Mouse (Mus musculus): ENCODE data around the gene Hbb-bt. TPM values are rescaled to one million over a fixed set of nuclear protein-coding genes. Genes with fewer than 3 reads are reported as not detected.
"Not testable (repeated sequence)": the region's sequence is repeated elsewhere in the genome, so short reads cannot be mapped to it uniquely, and the experiment has no call there.

Gene Hbb-bt
- total and polyA plus RNA-seq, 3 experiments: 0.42 to 5.6 (median 4.3) TPM

GRCm38 (mm10) chr7:103808971-103809800 lies 4.6 kb downstream of the Hbb-bt start:
- Histone ChIP-seq H3K4me2 (ENCODE audit: insufficient read depth, low read depth, poor library complexity, severe bottlenecking) (no peak overlapping the region), H3K9ac (ENCODE audit: insufficient read depth, low read depth) (no peak overlapping the region), H3K79me2 (replicated peaks; ENCODE audit: control insufficient read depth, extremely low read depth, insufficient read depth, poor library complexity, severe bottlenecking) (no peaks in the 10 kb centered on the region), H3K36me3 (replicated peaks in 1 of 2; ENCODE audit: control insufficient read depth in 1 of 2, insufficient read depth in 1 of 2, low read length in 1 of 2) (no peaks in the 10 kb centered on the region), H3K27ac (ENCODE audit: insufficient read depth, low read depth) (no peak overlapping the region), H3K27me3 (replicated peaks) (no peaks in the 10 kb centered on the region), H3K4me3 (replicated peaks in 1 of 3; ENCODE audit: low read depth in 2 of 3, low read length in 2 of 3, poor library complexity in 1 of 3) (no peak overlapping the region), H3K4me1 (ENCODE audit: control insufficient read depth in 1 of 2, insufficient read depth in 2 of 2) (peaks cover 2 to 42% of the 10 kb centered on the region in 2 experiments; a peak in 3 of 4 replicates), H3K9me3 (replicated peaks; ENCODE audit: low read length) (no peaks in the 10 kb centered on the region)
- DNase-seq (ENCODE audit: extremely low read depth): no peak
- in situ Hi-C loops (cut with MboI; ENCODE audit: low pct_ligation_motif_present, low pct_unique_long_range_greater_than_20kb, low sequenced_read_pairs) (no loop called here), dilution Hi-C loops (cut with MboI; ENCODE audit: extremely low pct_ligation_motif_present, extremely low pct_unique_long_range_greater_than_20kb, low sequenced_read_pairs) (no loop called here)
- TF ChIP-seq RAD21 (IDR thresholded peaks at IDR 0.05; ENCODE audit: low read depth, low read length): no peak
- TF ChIP-seq USF1 (IDR thresholded peaks at IDR 0.05; ENCODE audit: low read depth, low read length): no peak
- no peak for TF ChIP-seq MAX (IDR thresholded peaks at IDR 0.05; ENCODE audit: low read length)
- no peak for TF ChIP-seq ELF1 (IDR thresholded peaks at IDR 0.05; ENCODE audit: low read depth, low read length)

DNA sequence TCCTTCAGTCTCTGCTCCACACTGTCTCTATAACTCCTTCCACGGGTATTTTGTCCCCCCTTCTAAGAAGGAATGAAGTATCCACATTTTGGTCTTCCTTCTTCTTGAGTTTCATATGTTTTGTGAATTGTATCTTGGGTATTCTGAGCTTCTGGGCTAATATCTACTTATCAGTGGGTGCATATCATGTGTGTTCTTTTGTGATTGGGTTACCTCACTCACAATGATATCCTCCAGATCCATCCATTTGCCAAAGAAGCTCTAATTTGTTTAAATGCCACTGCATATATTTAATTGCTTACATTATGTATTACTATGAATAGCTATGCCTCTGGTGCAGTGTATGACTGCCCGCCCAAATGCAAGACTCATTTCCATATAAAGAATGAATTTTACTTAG lies 5.7 kb downstream of the Hbb-bt start:
- H3K36me3 ChIP-seq (replicated peaks in 1 of 2; ENCODE audit: control insufficient read depth in 1 of 2, insufficient read depth in 1 of 2, low read length in 1 of 2); H3K27me3 ChIP-seq (replicated peaks); H3K79me2 ChIP-seq (replicated peaks; ENCODE audit: control insufficient read depth, extremely low read depth, insufficient read depth, poor library complexity, severe bottlenecking); H3K27ac ChIP-seq (ENCODE audit: insufficient read depth, low read depth); in situ Hi-C loops (cut with MboI; ENCODE audit: low pct_ligation_motif_present, low pct_unique_long_range_greater_than_20kb, low sequenced_read_pairs); H3K4me2 ChIP-seq (ENCODE audit: insufficient read depth, low read depth, poor library complexity, severe bottlenecking); H3K4me3 ChIP-seq (replicated peaks in 1 of 3; ENCODE audit: low read depth in 2 of 3, low read length in 2 of 3, poor library complexity in 1 of 3); H3K9ac ChIP-seq (ENCODE audit: insufficient read depth, low read depth); DNase-seq (ENCODE audit: extremely low read depth); H3K9me3 ChIP-seq (replicated peaks; ENCODE audit: low read length); dilution Hi-C loops (cut with MboI; ENCODE audit: extremely low pct_ligation_motif_present, extremely low pct_unique_long_range_greater_than_20kb, low sequenced_read_pairs): not testable (repeated sequence)
- peaks cover 2 to 38% of the 10 kb centered on the region in 2 experiments; a peak in 3 of 4 replicates for H3K4me1 ChIP-seq (ENCODE audit: control insufficient read depth in 1 of 2, insufficient read depth in 2 of 2)

DNA sequence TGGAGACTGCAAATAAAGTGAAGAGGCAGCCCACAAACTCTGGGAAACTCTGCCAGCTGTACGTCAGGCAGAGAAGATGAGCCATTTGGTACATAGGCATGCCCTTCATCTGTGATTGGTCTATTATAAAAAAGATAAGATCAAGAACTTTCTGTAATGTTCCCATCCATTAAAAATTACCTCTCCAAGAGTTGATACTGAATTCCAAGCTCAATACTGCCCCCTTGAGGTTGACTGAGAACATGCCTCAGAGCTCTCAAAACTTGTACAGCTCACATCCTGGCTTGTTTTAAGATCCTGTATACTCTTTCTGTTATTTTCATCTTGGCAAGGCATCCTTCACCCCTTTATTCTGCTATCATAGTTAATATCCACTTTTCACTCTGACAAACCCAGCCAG lies 6.9 kb downstream of the Hbb-bt start:
- Histone ChIP-seq H3K4me2 (ENCODE audit: insufficient read depth, low read depth, poor library complexity, severe bottlenecking) (no peak overlapping the region), H3K9ac (ENCODE audit: insufficient read depth, low read depth) (no peak overlapping the region), H3K79me2 (replicated peaks; ENCODE audit: control insufficient read depth, extremely low read depth, insufficient read depth, poor library complexity, severe bottlenecking) (no peaks in the 10 kb centered on the region), H3K27ac (ENCODE audit: insufficient read depth, low read depth) (no peak overlapping the region), H3K36me3 (replicated peaks in 1 of 2; ENCODE audit: control insufficient read depth in 1 of 2, insufficient read depth in 1 of 2, low read length in 1 of 2) (no peaks in the 10 kb centered on the region), H3K4me1 (ENCODE audit: control insufficient read depth in 1 of 2, insufficient read depth in 2 of 2) (peaks cover 0 to 34% of the 10 kb centered on the region in 2 experiments; a peak in 2 of 4 replicates), H3K4me3 (replicated peaks in 1 of 3; ENCODE audit: low read depth in 2 of 3, low read length in 2 of 3, poor library complexity in 1 of 3) (no peak overlapping the region), H3K9me3 (replicated peaks; ENCODE audit: low read length) (no peaks in the 10 kb centered on the region), H3K27me3 (replicated peaks) (no peaks in the 10 kb centered on the region)
- no peak for TF ChIP-seq E2F4 (IDR thresholded peaks at IDR 0.05; ENCODE audit: insufficient replicate concordance, low read depth, low read length)
- TF ChIP-seq CTCF (conservative IDR thresholded peaks at IDR 0.05 in 1 of 2, IDR thresholded peaks at IDR 0.05 in 1 of 2; ENCODE audit: low read depth in 2 of 2, low read length in 2 of 2): peak; percentile 67 to 77
- peak; percentile 45 for TF ChIP-seq SMC3 (IDR thresholded peaks at IDR 0.05; ENCODE audit: low read depth, low read length)
- TF ChIP-seq RAD21 (IDR thresholded peaks at IDR 0.05; ENCODE audit: low read depth, low read length): peak; percentile 55
- no peak for TF ChIP-seq POLR2AphosphoS2 (IDR thresholded peaks at IDR 0.05; ENCODE audit: low read depth, low read length)
- TF ChIP-seq POLR2A (IDR thresholded peaks at IDR 0.05; ENCODE audit: low read depth, low read length): no peak
- dilution Hi-C loops (cut with MboI; ENCODE audit: extremely low pct_ligation_motif_present, extremely low pct_unique_long_range_greater_than_20kb, low sequenced_read_pairs): no loop called here
- DNase-seq (ENCODE audit: extremely low read depth): peak; percentile 55
- in situ Hi-C loops (cut with MboI; ENCODE audit: low pct_ligation_motif_present, low pct_unique_long_range_greater_than_20kb, low sequenced_read_pairs): no loop called here
